Mouse (Mus musculus) adrenal gland, postnatal 4 days (tissue): ENCODE data around the gene Pacsin3. TPM values are rescaled to one million over a fixed set of nuclear protein-coding genes. Genes with fewer than 3 reads are reported as not detected.

Experiments used
- DNase-seq, 2 experiments: peaks; one replicate each; pipeline ENCODE4 v3.0.0; 2021 to 2022; ENCODE audit warnings: low spot score in 2 of 2, mixed read lengths in 2 of 2
- total RNA-seq, 2 experiments: library from RNA; stranded (reverse); gene quantifications; 2 replicates each; pipeline ENCODE4 v1.2.3; 2021

The Pacsin3 gene
- total RNA-seq, 2 experiments from 2014 or later: 111 to 112 TPM

DNA sequence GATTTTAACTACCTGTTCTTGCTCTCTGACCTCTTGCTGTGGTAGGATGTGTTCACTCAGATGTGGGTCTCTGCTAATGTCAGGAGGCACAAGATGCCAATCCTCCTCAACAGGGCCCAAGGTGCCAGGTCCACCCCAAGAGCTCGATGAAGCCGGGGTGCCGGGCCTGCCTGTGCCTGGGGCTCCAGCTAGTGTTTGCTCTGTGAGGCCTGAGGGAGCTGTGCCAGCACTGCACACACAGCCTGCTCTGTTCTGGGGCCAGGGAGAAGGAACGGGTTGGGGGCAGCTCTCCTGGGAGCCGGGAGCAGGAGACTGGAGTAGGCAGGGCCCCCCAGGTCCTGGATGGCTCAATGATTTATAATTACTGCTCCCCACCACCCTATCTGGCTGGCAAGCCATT is 2.3 kb downstream of the Pacsin3 start:
- DNase-seq: no peak

DNA sequence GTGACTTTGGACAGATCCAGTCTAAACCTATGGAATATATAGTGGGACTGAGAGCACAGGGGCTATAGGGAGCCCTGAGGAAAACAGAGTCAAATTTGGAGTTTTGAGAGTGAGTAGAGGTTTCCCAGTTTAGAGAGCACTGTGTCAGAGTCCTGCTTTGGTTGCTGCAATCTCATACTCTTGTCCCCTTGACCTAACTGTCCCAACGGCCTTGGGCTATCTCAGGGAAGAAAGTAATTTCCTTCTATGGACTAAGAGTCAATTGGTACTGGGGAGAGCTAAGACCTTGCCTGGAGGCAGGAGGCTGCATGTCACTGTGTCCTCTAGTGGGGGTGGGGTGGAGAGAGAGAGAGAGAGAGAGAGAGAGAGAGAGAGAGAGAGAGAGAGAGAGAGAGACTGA is 3.1 kb downstream of the Pacsin3 start:
- DNase-seq: no peak

DNA sequence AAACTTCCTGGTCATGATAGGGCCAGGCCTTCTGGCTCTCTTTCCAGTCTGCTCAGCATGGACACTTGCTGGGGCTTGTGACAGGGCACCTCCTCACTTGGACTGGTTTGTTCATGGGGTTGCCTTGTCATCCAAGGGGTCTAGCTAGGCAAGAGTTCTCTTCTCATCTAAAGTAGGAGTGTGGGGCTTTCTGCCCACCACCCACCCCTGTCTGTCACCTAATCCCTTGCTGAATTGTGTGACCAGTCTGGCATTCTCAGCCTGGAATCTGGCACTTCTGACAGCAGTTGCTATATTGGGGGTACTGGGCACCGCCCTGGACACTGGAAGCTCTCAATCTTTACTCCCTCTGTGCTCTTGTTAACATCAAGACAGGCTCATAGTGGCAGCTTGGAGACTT is 3.7 kb downstream of the Pacsin3 start:
- no peak for DNase-seq

DNA sequence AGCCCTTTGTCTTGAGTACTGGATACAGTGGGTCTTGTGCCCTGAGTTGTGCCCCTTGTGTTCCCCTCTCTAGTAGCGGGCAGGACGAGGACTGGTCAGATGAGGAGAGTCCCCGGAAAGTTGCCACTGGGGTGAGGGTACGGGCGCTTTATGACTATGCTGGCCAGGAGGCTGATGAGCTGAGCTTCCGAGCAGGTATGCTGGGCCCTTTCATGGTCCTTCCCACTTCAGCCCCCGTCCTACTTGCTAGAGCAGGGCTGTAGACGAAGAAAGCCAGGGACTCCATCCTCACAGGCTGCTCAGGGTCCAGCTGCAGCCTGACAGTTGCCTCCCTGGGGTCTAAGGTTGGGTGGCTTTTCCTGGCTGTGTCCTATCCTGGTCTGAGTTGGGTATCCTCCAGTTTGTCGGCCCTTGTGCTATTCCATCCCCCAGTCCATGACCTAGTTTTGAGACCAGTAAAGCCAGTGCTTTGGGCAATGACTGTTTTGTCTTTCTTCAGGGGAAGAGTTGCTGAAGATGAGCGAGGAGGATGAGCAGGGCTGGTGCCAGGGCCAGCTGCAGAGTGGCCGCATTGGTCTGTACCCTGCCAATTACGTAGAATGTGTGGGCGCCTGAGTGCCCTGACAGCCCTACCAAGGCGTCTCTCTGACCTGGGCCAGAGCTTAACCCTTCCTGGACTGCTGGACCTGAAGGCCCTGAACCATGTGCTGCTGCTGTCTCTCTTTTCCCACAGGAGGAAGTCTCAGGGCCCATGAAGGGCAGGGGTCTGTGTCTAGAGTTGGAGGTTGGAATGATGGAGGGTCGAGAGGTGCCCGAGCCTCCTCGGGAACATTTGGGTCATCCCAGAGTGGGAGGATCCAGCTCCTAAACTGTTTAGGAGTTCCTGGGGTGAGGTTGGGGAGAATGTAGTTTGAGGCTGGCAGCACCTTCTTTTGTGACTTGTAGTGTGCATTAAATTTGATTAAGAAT is 8.2 kb downstream of the Pacsin3 start:
- DNase-seq: no peak

DNA sequence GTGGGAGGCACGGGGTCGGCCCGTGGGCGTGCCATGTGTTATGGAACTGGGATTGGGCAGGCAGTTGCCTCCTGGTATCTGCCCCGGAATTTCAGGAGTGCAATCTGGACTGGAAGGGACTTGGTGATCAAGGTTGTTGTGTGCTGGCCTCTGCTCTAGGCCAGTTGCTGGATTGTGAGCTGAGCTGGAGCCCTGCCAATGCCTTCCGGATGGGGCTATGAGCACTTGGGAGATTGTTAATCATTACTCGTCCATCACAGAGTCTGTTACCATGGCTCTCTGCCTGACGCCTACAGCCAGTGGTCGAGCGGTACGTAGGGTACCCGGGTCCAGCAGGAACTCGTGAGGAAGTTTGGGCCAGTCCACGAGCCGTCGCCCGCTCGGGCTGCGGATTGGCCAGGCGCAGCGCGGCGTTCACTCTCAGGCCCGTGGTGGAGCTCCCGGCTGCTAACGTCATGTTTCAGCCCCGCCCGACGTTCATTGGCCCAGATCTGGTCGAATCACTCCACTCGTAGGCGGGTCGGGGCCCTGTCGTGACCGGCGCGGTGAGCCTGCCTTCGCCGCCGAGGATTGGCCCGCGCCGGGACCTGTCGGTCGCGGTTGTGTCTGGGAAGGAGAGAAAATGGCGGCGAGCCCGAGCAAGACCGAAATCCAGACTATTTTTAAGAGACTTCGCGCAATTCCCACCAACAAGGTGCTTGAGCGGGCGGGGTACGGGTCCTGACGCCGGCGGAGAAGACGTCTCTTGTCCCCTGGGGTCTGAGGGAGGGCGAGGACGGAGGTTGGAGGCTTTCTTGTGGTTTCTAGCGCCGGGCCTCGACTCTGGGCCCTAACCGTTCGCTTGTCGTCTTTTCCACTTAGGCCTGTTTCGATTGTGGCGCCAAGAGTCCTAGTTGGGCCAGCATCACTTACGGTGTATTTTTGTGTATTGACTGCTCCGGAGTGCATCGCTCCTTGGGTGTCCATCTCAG is 9.2 kb downstream of the Pacsin3 start, which contains the start of gene Arfgap2:
Arfgap2 (plus strand) TSS at position 264 of the 971 bp plus-strand sequence.
- DNase-seq: peak; percentile 93 to 97

DNA sequence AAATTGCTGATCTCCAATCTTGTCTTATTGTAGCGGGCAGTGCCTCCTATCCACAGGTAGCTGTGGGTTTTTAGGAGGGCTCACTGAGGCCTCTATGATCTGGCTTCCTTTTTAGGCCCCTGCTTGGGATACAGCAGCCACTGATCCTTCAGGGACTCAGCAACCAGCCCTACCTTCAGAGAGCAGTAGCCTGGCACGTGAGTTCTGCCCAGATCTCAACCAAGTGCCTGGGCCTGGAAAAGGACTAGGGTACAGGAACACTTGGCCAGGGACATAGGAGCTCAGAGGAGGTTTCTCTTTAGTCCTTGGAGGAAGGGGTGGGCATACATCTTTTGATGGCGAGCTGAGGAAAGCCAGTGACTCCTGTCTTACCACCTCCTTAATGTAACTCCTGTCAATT is 12.3 kb downstream of the Pacsin3 start:
- DNase-seq: no peak

DNA sequence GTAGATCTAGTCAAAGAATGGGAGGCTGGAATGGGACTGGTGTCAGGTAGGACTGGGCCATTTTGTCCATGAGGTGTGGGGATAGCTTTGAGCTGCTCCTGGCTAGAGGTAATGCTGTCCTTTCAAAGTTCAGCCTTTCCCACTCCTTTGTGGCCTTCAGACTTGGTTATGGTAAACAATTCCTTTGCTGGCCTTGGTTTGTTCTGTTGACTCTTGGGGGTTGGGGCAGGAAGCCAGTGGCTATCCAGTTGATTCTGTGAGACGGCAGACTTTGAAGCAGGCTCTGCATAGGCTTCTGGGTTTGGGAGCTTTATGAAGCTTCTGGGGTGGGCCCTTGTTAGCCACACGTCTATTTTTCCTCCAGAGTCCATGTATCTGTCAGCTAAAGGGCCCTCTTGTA is 13.0 kb downstream of the Pacsin3 start:
- DNase-seq: no peak

DNA sequence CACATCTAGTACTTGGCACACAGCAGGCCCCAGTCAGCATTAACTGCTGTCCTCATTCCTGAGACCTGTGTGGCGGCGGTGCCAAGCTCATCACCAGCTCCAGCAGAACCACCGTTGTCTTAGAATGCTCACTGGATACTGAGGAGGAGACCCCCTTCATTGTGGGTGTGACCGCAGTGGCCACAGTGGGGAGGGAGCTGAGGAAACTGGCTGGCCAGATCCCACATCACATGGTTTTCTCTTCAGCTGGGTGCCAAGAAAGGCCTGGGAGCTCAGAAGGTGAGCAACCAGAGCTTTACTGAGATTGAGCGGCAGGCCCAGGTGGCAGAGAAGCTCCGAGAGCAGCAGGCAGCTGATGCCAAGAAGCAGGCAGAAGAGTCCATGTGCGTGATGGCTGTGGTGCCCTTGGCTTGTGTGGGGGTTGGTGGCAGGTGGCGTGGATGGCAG is 14.0 kb downstream of the Pacsin3 start:
- no peak for DNase-seq

DNA sequence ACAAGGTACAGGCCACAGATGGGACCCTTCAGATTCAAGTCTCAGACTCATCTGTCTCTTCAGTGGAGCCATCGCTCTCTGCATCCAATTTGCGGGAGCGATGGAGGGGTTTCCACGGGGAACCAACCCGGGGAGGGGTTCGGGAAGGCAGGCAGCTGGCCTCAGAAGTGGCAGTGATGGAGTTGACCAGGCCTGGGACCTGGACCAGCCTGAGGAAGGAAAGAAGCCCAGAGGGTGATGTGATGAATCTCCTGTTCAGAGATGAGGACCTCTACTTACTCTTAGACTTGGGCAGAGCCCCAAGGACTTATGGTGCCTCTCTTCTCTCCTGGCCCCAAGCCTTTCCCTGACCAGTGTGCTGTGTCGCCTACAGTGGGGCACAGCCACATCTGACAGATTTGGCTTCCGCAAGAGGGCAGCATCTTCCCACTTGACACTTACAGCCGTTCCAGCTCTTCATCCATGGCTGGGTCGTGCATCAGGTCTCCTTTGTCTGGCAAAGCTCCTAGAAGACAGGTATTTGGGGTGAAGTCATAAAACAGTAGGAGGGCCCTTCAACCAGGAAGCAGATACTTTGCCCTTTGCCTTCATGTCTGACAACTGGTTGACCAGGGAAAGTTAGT is 23.1 kb downstream of the Pacsin3 start:
- no peak for DNase-seq

DNA sequence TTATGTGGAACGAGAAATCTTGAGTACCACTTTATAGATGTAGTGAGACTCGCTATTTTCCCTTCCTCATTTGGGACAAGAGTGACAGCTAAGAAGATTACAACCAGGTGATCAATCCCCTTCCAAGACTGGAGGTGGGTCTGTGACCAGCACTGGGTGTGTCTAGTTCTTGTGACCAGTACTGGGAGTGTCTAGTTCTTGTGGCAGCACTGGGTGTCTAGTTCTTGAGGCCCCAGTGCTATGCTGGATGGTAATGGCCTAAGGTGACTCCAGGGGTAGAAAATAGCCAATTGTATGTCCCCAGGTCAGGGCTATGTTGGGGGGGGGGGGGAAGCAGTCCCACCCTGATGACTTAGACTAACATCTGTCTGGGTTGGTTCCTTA is 23.6 kb downstream of the Pacsin3 start:
- no peak for DNase-seq

DNA sequence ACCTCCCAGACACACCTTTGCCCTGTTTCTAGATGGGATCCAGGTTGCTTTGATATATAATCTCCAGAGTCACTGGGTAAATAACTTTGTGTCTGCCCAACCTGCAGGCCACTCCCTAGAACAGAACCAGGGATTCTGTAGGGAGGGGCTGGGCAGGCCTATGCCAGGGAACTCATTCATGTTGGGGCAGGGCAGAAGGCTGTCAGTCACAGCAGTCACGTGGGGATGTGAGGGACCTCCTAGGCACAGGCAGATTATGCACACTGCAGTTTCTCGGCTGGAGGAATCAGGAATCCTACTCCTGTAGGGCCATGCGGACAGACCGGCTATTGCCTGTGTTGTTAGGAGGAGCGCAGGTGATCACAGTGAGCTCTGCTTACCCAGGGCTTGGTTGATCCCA is 25.6 kb downstream of the Pacsin3 start:
- DNase-seq: no peak

DNA sequence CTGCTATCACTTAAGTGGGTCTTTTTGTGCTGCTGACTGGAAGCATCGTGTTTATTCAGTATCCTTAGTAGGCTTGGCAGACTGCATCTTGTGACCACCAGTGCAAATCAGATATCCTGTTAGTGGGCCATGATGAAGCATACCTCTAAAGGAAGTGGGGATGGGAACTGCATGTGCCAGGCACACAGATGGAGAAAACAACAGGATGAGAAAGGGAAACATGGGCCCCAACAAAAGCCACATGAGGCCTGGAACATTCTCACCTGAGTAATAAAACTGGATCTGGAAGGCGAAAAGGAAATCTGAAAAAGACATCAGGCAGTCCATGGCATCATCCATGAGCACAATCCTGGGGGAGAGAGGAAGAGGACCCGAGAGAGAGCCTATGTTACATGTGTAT is 28.2 kb downstream of the Pacsin3 start:
- no peak for DNase-seq

DNA sequence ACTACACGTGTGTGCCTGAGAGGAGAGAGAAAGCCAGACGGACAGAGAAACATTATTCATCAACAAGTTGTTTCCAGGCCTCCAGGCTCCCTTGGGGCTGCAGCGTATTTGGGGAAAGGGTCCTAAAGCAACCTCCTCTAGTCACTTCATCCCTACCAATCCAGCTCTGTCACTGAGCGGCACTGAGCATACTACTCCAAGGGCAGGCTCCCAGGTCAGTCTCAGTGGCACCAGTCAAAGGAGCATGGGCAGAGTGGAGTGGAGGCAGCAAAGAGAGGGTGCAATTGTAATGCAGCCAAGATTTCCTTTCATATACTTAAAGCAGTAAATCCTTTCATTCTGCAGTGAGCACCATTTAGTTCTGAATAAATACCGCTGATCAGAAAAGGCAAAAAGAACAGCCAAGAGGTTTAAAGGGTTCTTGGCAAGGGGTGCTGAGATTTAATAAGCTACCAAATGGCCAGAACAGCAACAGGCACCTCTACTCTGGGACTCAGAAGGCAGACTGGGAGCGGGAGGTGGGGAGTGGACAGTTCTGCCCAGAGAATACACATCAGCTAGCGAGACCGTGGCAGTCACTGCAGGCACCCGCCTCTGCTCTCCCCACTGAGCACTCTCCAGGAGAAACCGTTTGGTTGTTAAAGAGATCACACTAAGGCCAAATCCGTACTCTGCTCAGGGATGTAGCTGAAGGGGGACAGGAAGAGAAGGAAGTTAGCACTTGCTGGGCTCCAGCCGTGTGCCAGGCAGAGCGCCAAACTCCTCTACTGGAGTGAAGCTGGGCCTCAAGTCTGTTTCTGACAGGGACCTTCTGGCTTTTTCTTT is 28.8 kb downstream of the Pacsin3 start:
- no peak for DNase-seq

DNA sequence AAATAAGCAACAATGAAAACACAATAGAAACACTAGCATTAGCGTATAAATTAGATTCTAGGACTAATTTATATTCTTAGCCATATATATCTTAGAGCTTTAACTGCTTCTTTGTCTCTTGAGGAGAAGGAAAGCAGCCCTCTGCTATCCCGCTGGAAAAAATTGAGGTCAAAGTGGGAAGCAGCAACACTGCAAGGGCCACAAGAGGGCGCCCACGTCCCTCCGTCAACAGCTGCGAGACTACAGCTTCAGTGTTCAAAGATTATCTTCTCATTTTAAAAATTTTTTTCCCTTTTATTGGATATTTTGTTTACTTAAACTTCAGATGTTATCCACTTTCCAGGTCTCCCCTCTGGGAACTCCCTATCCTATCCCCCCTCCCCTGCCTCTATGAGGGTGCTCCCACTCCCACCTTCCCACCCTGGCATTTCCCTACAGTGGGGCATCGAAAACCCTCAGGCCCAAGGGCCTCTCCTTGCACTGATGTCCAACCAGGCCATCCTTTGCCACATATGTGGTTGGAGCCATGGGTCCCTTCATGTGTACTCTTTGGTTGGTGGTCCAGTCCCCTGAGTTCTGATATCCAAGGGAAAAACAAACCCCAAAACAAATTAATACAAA is 30.2 kb downstream of the Pacsin3 start:
- peak; percentile 57 to 73 for DNase-seq

DNA sequence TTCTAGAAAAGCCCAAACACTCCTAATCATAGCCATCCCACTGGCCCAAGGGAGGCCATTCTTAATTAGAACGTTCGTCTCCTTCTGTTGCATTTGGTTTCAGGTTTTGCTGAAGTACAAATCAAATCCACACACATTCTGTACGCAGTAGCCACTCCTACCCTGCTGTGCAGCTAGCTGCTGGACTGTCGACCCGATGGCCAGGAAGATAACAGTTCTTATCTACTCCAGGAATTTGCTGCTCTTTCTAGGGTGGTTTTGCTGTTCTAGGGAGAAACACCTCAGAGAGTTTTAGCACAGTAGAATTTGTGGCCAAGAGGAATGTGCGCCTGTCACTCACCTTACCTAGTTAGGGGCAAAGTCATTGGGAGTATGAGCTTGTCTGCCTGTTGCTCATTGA is 31.8 kb downstream of the Pacsin3 start:
- DNase-seq: no peak

DNA sequence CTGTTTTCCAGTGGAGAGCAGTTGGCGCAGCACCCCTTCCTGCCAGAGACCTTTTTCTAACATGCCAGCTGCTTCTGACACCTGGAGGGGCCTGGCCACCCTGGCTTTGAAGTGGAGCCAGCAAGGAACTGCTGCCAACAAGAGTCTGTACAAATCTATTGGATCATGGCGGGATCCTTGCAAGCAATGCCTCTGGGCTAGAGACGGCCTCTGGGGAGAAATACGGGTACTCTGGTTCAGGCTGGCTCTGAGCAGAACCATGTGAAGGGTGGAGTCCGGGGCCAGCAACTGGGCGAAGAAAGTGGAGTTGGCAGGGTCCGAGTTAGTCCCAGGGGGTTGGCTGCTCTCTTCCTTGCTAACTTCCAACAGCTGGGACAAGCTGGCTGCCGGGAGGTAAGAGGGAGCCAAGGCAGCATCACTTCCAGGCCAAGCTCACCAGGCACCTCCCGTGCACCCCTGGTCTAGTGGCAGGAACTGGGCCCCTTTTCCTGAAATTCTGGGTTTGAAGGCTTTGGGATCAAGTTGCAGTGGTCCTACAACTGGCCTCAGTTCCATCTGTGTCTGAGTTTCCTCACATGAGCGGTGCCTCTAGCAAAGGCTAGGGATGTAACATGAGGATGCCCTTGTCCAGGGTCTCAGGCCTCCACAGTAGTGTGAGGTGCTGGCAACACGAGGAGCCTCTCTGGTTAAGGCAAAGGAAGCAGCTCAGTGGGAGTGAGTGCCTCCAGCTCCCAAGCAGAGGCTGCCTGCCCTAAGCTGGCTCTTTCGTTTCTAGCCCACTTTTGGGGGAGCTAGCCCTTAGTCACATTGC is 35.6 kb downstream of the Pacsin3 start:
- DNase-seq: no peak

DNA sequence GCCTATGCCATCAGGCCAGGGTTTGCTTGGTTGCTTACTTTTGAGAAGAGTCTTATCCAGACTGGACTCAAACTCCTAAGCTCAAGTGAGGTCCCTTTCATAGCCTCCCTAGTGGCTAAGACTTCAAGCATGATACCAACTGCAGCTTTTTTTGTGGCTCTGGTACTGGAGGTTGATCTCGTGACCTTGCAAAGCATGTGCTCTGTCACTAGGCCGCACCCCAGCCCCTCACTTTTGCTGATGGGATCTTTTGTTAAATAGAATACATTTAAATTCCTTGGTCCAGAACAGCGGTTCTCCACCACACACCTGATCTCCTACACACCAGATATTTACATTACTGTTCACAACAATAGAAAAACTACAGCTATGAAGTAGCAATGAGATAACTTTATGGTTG is 38.5 kb downstream of the Pacsin3 start:
- no peak for DNase-seq

DNA sequence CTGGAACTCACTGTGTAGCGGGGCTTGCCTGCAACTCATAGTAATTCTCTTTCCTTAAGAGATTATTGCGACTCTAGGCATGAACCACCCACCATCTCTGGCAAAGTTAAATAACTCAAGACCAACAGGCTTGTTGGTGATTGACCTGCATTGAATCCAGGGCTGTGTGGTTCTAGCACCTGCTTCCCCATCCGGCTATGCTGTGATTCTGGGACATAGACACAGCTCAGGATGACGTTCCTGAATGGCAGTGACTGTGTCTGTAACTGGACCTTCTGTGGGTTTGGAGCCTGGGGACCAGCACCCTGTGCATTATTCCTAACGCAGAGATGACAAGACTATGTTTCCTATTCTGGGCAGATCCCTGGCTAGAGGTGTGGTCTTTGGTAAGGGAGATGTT is 40.1 kb downstream of the Pacsin3 start:
- no peak for DNase-seq

DNA sequence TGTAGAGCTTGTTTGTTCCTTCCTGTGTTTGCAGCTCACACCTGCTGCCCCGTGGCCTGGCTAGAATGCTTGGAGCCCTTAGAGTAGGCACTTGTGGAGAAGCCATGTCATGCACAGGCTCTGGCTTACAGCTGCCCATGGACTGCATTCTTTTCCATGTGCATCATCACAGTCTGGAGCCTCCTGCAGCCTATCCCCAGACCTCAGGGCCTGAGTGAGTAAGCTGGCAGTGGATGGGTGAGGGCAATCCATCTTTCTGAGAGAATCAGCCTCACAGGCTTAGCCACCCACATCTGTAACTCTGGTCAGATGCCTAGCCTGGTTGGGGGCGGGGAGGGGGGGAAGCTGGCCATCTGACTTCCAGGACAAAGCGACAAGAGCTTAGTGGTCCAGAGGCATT is 43.4 kb downstream of the Pacsin3 start:
- DNase-seq: no peak
